Mouse (Mus musculus) urinary bladder, postnatal 0 days (tissue): ENCODE results near the gene Cyp26a1. TPM values are rescaled to one million over a fixed set of nuclear protein-coding genes. Genes with fewer than 3 reads are reported as not detected.

Source experiments
- polyA plus RNA-seq: library from polyadenylated mRNA; unstranded; fragments of >200 nt; fragmentation: Nextera tagmentation; extraction: Ambion mirVana; gene quantifications from 2 replicates; pipeline ENCODE4 v1.2.1, GENCODE M21; 2015

Cyp26a1 gene
- 0.13 and 0.23 TPM in 2 replicates for polyA plus RNA-seq

DNA sequence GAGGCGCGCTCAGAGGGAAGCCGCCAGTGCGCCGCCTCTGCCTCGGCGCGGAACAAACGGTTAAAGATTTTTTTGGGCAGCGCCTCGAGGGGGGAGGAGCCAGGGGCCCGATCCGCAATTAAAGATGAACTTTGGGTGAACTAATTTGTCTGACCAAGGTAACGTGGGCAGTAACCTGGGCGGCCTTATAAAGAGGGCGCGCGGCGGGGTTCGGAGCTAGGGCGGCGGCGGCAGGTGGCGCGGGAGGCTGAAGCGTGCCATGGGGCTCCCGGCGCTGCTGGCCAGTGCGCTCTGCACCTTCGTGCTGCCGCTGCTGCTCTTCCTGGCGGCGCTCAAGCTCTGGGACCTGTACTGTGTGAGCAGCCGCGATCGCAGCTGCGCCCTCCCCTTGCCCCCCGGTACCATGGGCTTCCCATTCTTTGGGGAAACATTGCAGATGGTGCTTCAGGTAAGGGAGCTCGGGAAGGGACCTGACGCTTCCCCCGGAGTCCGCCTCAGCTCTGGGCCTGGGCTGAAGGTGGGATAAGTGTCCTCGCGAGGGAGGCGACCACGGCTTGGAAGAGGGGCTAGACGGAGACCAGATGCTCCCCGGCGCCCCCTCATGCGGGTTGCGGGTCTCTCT lies at the start of gene Cyp26a1:
Gene Cyp26a1, plus strand, starts transcription at position 148 of the 622 bp plus-strand sequence.

DNA sequence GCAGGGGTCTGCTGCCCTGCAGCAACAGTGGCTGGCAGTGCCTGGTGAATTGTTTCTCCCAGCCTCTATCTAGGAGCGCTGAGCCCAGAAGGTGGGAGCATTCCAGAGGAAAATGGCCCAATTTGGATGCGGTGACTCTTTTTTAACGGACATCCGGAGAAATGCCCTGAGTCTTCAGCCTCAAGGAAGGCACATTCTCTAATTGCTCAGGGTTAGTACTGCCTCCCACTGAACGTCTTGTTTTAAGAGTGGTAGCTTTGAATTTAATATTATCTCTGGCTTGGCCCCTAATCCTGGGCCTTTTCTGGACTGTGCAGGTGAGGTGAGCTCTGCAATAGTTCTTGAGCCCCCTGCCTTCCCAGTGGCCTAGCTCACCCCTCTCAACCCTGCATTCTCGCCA lies 12.3 kb upstream of the Cyp26a1 start, which contains the start of gene Cyp26c1:
Gene Cyp26c1, plus strand, starts transcription at position 301 of the 400 bp plus-strand sequence.

Other genes starting within 250 kb of the Cyp26a1 start
- gene Exoc6, start 147.4 kb upstream of the Cyp26a1 start, polyA plus RNA-seq: 14.8 and 15.5 TPM in 2 replicates
- gene Cyp26c1, start 12.2 kb upstream of the Cyp26a1 start, polyA plus RNA-seq: not detected in 2 replicates